Mouse (Mus musculus) layer of hippocampus, postnatal 14 days (tissue): ENCODE measurements at regions not wholly inside any gene's neighbourhood (a gene's known extent, or its start where the extent isn't known, plus 50 kb on each side); places are given as distances from the start of the nearest gene placed in this dataset.
A peak's percentile ranks its signal among the peaks of the same experiment; 100 is the strongest.

Source experiments
- DNase-seq, 2 experiments: peaks; one replicate each; pipeline ENCODE4 v3.0.0; 2021 to 2022; ENCODE audit warnings: low spot score in 2 of 2, mixed read lengths in 1 of 2

DNA sequence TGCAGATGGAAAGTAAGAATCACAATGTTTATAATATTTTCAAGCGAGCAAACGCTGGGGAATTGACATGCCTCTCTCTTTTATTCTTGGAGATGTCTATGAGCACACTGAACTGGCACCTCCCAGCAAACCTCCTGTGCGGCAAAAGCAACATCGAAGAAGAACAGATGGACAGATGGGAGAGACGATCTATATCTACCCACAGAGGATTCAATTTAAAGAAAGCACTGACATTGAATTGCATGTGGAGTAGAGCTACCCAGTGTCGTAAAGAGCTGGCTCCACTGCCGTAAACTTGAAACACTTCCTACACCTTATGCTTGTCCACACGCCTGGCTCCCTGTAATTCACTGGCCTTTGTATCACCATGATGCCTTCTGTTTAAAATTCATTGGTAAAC lies 182.0 kb upstream of the Hnrnpa3 start:
- DNase-seq: no peak

DNA sequence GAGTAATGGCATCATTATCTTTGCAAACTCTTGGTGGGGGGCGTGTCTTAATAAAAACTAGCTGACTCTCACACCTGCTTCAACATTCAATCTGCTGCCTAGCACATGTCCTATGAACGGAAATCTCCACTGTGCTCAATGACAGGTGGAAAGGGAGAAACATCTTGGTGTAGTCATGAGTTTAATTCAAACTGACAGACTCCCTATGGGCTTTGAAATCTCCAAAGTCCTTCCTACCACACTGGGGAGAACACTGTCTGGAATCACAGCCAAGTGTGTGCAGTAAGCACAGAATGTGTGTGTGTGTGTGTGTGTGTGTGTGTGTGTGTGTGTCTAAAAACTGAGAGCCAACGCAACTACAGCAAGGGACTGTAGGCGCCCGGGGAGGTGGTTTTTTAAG lies 179.5 kb upstream of the Hnrnpa3 start:
- DNase-seq: no peak

DNA sequence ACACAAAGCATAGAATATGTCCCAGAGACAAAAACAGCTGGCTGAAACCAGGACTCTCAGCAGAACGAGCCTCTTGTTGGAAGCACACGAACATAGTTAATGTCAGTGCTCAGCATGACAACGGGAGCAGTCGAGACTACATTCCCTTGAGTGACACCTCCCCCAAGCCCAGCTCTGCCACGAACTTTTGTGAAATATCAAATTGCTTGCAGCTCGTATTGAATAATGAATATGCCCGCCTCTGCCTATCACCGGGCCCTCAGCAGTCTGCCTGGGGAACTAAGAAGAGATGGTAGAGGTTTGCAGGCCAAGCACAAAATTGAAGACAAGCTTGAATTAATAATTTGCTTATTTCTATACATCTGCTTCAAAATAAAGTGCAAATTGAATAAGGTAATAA lies 177.2 kb upstream of the Hnrnpa3 start:
- DNase-seq: no peak

DNA sequence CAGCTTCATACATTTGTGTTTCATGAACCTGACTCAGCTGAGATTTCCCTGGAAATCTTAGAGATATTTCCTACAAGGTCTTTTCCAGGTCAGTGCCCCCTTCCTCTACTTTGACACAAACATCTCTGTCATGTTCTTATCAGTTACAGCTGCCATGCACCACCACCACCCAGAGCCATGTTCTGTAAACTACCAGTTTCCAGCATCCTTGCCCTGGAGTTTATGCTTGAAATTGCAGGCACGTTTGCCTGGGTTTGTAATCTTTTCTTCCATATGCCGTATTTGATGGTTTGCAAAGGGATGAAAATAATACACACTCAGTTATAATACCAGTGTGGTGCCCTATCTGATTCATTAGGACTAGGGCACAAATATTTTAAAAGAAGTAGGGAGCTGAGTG lies 176.6 kb upstream of the Hnrnpa3 start:
- DNase-seq: no peak

DNA sequence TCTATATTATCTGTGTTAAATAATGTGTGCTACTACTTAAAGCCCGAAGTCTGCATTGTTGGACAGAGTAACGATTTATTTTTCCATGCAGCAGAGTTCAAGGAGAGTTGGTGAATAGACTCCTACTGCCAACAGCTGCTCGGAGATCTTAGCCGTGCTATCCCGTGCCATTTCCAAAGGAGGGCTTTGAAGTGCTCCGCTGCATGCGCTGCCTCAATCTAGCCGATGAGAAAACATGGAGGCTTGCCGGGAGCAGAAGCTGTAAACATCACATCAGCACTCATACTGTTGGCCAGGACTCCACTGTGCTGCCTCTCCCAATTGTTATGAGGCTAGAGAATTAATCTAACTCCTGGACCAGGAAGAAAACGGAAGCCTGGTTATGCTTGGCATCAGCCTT lies 174.1 kb upstream of the Hnrnpa3 start:
- DNase-seq: no peak

DNA sequence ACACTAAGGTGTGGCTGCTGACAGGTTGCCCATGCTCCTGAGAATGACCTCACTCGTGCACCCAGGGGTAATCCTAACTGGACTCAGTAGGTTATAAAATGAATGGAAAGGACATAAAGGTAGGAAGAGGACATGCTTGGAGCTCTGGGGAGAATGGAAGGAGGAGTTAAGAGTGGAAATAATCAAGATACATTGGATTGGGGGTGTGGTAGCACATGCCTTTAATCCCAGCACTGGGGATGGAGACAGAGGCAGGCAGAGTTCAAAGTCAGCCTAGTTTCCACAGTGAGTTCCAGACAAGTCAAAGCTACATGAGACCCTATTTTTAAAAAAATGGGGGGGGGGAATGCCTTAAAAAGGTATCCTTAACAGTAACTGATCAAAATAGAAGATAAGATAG lies 167.9 kb upstream of the Hnrnpa3 start:
- no peak for DNase-seq

DNA sequence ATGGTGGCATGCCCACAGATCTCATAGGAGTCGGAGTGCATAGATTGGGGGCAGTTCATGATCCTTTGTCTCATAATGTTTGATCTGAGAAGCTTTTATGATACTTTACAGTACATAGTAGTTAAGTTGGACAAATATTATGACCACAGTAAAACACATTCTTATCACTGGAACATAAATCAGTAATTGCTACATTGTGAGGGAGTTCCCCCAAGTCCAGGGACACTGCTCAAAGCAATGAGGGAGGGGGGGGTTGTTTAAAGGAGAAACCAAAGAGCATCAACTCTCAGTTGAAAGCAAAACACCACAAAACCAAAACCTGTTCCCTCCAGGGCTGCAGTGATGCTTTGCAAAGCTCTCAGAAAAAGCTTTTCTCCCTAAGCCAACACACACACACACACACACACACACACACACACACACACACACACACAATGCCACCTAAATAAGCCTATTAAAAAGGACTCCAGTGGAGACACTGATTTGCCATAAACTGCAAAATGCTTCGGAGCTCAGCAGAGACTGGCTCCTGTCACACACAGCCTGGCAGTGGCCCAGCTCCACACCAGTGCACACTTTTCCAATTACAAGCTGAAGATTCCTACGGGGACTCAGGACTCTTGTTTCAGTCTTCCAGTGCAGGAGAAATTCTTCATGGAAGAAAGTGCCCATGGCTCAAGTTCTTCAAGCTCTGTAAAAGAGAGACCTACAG lies 167.1 kb upstream of the Hnrnpa3 start:
- DNase-seq: no peak

DNA sequence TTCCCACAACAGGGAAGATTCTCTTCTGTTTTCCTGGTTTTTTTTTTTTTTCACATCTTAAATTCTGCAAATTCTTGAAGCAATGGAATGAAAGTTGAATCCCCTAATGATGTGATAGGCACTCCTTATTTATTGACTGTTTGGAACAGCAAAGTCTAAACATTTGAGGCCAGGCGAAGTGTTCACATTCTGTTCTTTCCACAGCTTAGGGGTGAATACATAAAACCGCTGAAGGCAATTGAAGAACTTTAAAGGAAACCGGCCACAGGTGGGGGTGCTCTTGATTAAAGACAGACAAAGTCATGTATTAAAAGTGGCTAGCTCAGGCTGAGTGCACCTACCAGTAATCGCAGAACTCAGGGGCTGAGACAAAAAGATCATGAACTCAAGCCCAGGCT lies 166.6 kb upstream of the Hnrnpa3 start:
- DNase-seq: no peak

DNA sequence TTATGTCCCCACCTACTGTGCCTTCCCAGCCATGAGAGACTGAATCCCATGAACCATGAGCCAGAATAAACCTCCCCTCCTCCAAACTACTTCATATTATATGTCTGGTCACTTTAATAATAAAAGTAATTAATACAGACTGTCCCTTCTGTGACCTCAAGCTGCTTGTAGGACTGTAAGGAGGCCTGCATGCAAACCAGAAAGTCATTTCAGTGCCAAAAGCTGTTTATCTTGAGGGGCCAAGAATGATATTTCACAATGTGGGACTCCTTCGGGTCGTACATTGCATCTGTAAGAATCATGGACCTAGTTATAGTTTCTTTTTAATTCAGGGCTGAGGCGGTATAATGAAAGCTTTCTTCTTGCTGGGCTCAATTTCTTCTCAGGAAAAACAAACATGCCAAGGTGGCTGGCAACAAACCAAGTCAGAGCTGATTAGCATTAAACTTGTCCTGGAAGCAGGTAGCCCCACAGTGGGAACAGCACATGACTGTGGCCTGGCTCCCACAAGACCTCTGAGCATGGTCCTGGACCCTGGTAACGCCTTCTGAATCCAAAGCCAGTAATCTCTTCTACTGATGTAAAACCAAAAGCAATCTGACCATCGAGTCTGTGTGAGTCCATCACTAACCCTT lies 162.3 kb upstream of the Hnrnpa3 start:
- DNase-seq: no peak

DNA sequence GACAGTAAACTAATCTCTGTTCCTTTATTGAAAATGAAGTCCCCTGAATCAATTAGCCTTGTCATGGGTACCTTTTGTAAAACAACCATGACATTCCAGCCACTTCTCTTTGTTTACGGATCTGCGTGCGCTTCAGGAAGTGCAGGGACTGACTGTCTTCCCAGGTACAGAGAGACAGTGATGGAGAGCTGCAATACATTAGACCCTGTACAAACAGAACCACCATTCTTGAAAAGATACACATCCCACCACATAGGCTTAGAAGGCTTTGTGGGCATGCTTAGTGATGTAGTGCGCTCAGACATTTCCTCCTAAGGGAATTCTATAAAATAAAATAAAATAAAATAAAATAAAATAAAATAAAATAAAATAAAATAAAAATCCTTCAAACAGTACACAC lies 148.8 kb upstream of the Hnrnpa3 start:
- no peak for DNase-seq

DNA sequence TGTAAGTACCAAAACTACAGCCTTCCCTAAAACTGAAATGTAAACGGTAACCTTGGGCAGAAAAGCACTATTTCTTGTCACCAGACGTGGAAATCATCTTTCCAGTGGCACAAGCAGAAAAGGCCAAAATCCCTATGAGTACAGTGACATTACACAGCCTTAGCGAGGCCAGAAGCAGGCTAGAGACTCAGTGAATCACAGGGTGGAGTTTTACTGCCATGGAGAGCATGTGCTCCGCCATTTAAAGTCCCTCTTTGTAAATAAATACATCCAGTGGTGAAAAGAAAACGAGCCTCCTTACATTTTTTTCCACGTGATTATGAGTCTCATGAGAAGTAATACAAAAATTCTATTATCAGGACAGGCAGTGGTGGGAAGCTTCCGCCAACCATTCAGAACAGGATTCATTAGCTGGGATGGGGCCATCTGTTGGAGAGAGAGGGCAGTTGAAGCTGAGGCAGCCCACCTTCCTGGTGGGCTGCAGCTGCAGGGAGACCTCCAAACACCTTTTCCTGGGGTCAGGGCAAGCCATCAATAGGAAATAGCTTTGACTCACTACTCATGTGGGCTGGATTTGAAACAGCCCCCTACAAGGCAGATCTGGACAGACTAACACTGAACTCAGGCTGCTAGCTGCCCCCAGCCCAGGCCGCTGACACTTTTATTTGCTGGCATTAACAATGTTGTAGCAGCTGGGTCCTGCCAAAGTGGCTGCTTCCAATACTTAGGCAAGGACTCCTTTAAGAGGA lies 146.5 kb upstream of the Hnrnpa3 start:
- DNase-seq: no peak

DNA sequence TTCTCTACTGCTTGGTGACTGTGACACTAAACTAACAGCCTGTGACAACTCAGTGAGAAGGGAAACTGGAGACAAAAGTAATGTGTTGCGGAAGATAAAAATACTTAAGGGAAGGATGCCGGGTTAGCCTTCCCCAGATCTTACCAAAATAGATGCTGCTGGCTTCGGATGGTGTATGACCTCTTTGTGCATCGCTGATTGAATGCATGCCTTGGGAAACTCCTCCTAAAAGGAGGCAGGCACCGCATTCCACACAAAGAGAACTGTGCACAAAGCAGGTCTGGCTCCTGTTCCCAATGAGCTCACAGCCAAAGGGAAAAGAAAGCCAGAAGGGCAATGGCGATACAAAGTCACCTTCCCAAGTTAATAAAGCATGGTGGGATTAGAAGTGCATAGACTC lies 144.9 kb upstream of the Hnrnpa3 start:
- DNase-seq: no peak

DNA sequence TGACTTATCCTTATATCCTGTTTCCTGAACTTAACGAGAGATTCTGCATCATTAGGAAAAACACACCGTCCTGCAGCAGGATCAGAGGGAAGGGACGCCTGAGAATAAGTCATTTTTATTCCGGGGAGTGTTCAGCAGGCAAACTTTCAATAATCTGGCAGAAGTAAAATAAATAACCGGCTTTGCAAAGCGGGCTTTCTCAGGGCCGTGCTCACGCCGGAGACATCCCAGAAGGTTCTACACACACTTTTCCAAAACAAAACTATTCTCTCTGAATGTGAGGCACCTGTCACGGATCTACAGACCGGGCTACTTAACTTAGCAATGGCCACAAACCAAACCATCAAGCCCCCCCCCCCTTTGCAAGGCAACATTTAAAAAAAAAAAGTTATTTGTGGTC lies 142.8 kb upstream of the Hnrnpa3 start:
- DNase-seq: no peak

DNA sequence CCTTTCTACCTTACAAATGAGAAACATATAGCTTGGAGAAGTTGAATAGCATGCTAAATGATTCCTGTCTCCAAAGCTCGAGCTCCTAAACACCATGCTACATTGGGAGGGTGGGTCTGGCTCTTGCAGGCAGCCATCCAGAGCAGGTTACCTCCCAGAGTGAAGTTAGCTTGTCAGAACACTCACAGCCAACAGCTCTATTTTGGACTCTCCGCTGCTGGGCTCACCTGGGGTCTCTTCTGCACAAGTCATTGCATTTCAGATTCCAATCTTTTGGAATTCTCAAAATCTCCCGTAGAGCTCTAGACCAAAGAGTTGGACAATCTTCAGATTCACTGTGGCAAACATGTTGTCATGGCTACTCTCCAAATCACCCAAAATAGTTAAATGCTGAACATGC lies 142.0 kb upstream of the Hnrnpa3 start:
- DNase-seq: no peak

DNA sequence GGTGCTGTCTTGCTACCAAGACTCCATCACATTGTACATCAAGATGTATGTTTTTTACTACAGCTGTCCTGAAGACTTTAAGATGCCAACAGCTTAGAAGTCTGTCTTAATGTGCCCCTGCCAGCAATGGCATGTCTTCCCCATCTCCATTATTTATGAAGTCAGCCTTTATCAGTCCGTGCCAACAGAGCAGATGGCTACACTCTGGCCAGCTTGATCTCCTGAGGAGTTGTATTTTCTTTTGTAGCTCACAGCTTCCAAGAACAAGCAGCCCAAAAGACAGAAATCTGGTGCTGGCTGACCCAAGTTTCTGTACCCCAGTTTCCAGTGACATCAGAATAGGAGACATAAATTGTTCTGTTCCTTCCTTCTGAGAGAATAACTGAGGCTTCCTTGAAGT lies 140.5 kb upstream of the Hnrnpa3 start:
- DNase-seq: no peak

DNA sequence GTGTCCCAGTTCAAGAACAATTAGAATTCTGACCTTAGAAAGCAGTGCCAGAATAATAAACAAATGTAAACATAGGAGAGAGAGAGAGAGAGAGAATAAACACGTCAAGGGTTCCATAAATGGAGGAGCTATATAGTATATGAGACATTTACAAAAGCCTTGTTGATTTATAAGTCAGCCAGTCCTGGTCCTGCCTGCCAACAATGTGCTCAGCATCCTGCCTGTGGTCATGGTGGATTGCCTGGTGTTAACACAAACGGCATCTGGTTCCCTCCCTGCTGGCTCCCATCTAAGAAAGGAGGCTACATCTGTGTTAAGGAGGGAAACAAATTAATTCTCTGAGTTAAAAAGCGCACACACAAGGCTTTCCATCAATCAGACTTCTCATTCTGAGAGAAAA lies 133.5 kb upstream of the Hnrnpa3 start:
- DNase-seq: no peak

DNA sequence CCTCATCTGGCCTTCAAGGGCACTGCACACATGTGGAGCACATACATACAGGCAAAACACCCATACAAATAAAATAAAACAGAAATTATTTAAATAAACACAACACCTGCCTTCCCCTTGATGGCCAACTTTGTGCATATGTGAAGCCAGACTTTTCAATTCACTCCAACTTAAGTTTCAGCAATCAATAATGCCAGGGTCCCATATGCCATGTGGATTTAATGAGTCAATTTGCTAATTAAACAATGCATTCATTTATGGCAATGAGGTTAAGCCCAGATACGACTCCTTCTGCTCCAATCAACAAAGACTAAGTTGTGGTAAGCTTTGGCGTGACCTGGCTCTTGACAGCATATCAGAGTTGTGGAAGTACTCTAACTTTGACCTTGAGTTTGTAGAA lies 130.4 kb upstream of the Hnrnpa3 start:
- peak in 1 of 2 experiments; percentile 11 for DNase-seq

DNA sequence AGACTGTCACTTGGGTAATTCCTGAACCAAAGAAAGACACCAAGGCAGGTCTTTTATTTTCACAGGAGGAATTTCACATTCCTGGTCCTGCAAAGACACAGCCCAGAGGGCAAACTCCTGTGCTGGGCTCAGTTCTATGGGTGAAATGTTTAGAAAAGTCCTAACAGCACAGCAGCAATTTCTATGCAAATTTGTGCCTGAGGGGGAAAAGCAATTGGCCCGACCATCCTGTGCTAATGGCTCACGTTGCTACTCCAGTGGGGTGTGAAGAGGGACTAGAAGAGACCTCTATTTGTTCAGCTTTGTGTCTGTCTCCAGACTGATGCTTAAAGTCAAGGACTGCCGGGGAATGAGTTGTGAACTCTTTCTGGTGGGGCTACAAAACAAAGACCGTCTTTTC lies 120.9 kb upstream of the Hnrnpa3 start:
- no peak for DNase-seq

DNA sequence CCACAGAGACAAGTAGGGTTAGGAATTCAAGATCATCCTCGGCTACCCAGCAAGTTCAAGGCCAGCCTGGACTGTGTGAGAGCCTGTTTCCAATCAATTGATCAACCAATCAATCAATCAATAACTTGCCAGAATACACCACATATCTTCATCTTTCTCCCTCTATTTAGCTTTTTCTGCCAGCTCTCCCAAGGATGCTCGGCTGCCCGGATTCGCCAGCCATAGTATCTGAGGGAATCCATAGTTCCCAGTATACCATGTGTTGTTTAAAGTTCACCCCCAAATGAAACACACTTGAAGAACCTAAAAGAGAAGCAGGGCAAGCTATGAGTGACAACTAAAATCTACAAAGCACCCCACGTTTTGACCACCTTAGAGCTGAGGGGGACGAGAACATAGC lies 119.3 kb upstream of the Hnrnpa3 start:
- DNase-seq: no peak

DNA sequence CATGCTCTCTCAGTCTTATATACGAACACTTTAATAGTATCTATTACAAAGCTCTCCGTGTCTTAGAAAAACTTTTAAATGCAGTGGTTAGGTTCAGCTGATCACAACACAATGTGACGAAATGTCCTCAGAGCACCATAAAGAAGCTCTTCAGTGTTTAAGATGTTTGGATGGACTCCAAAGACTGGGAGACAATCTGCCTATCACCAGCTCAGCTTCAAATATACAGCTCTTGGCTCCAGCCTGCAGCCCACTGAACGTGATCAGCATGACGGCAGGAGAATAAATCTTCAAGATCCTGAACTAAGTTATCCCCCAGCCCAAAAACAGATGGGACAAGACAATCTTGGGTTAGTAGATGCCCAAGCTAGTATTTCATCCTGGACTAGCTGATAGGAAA lies 116.7 kb upstream of the Hnrnpa3 start:
- DNase-seq: no peak

DNA sequence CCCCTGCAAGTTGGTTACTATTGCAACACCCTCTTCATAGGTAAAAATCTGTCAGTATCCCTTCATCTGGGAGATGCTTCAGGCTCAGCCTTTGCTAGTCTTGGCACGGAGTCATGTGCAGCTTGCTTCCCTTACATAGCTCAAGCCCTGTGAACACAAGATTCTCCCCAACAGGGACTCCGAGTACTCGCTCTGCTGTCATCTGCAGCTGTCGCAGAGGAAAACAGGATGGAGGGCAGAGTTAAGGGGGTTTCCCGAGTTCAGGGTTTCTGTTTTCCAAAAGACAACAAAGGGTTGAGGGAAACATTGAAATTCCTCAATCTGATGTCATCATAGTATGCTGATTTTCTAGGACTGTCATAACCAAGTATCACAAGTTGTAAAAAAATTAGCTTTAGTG lies 116.3 kb upstream of the Hnrnpa3 start:
- DNase-seq: peak in 1 of 2 experiments; percentile 10

DNA sequence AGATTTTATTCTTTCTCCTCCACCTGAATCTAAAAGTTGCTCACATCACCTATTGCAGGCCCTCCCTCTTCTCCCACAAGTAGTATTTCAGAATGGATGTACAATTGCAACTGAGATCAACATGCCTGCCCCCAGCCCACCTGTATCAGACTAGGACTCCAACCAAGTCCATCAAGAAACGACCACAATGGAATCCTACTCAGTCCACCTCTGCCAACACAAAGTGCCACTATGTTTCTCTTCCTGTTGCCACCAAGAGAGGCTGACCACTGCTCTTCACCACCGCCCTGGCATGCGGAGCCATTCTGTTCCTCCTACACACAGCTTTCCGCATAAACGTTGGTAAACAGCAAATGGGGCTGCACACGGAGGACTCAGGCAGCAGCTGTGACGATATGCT lies 113.1 kb upstream of the Hnrnpa3 start:
- DNase-seq: no peak

DNA sequence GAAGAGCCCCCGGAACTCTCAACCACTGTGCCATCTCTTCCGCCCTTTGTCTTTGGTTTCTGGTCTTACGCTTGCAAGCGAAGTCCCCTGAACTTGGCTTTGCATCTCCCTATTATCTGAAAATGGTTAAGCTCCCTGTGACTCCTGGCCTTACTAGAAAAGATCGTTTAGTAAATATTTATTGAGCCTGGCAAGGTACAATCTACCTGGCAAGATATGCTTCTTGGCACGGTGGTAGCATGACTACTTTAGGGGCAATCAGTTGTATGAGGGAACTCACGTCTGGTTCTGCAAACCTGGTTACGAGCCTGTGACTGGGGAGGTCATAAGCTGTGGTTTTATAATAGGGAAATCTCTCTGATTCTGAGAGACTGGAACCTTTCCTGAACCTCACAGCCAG lies 103.4 kb upstream of the Hnrnpa3 start:
- no peak for DNase-seq
